Mouse (Mus musculus): ENCODE results near the gene Alad. TPM values are rescaled to one million over a fixed set of nuclear protein-coding genes. Genes with fewer than 3 reads are reported as not detected.
"Not testable (repeated sequence)": the region's sequence is repeated elsewhere in the genome, so short reads cannot be mapped to it uniquely, and the experiment has no call there.

Alad gene
- polyA plus RNA-seq, 1 experiment = not detected

DNA sequence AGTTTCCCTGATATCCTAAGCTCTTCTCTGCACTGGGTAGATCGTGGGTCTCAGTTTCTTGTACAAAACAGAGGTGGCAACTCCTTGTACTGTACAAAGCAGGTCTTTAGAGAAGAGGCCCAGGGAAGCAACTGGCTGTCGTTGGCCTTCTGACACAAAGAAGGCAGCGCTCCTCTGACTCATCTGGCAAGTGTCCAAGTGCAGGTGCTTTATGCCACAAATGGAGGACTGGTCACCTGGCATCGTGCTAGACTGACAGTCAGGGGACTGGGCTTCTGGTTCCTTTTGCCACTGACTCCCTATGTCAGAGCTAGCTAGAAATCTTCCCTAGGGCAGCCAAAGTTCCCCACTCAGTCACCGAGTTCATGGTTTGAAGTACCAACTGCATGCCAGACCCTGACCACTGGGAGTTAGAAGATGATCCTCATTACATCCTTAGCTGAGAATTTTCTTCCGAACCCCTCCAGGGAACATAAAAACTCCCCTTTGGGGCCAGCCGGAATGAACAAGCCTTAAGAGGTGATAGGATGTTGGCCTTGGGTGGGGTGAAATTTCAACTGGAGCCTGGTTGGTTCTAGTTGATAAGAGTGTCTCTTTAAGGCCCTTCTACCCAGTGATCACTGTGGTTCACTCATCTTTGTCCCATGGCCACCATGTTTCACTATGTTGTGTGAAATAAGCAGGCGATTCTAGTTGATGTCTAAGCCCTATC, 34.1 kb downstream of the Alad start:
- WGBS = 83% methylated on average over 8 of the region's 8 CpGs
- Histone ChIP-seq H3K4me1 (ENCODE audit: control insufficient read depth, insufficient read depth, low read length) (no peaks in the 10 kb centered on the region), H3K27ac (ENCODE audit: insufficient read depth, low read depth, low read length) (no peak overlapping the region), H3K4me3 (ENCODE audit: insufficient read depth, low read depth, low read length) (no peak overlapping the region)
- no peak for TF ChIP-seq POLR2A (IDR thresholded peaks at IDR 0.05; ENCODE audit: insufficient read depth, low read depth, low read length)
- TF ChIP-seq CTCF (IDR thresholded peaks at IDR 0.05; ENCODE audit: insufficient read depth, low read depth, low read length) = no peak

DNA sequence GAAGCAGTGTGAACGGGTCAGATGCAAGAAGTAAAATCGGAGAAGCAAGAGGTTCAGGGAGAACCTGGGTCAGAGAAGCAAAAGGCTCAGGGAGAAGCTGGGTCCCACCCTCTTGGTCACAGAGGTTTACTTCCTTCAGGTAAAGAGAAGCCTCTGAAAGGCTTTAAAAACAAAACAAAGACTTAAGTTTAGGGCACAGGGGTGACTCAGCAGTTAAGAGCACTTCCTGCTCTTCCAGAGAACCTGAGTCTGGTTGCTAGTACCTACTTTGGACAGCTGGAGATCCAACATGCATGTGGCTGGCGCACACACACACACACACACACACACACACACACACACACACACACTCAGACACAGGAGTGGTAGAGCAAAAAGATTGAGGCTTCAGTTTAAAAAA, 34.8 kb downstream of the Alad start:
- WGBS = 89% methylated on average over 3 of the region's 3 CpGs
- H3K4me3 ChIP-seq (ENCODE audit: insufficient read depth, low read depth, low read length) = no peak overlapping the region
- TF ChIP-seq POLR2A (IDR thresholded peaks at IDR 0.05; ENCODE audit: insufficient read depth, low read depth, low read length) (no peak), CTCF (IDR thresholded peaks at IDR 0.05; ENCODE audit: insufficient read depth, low read depth, low read length) (no peak)
- peaks cover 4% of the 10 kb centered on the region for H3K4me1 ChIP-seq (ENCODE audit: control insufficient read depth, insufficient read depth, low read length)
- H3K27ac ChIP-seq (ENCODE audit: insufficient read depth, low read depth, low read length) = no peak overlapping the region

DNA sequence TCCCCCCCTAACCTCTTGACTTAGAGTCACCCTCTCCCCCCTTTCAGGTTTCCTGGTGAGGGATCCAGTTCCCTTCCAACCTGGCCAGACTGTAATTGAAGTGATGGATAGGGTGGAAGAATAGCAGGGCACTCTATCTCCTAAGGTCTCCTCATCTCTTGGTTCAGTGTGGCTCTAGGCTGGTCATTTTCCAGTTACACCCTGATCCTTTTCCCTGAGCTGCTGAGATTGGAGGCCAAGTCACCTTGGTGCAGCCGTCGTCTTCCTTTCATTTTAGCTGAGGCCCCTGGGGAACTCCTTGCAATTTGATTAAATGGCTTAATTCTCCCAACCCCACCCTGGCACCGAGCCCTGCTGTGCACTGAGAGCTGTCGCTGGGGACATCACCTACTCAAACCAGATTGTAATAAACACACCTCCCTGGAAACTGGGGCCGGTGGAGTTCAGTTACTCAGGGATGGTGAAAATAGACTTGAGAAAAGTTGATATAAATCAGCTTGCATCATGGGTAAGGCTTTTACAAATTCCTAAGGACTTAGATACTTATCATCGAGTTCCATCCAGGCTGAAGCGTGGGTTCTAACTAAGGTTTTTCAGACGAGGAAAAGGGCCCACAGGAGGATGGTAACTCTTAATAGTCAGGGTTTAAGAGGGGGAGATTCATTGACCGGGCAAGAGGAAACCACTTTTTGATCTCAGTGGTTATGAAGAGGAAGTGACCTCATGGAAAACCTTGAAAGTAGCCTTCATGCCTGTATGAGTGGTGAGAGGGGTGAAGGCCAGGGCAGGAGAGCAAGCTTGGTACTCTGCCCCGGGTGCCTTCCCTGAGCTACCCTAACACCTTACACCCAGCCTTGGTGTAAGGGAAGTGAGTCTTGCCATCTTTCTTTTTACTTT, 38.8 kb downstream of the Alad start:
- no peak for TF ChIP-seq CTCF (IDR thresholded peaks at IDR 0.05; ENCODE audit: insufficient read depth, low read depth, low read length)
- TF ChIP-seq POLR2A (IDR thresholded peaks at IDR 0.05; ENCODE audit: insufficient read depth, low read depth, low read length) = no peak
- WGBS = 51% methylated on average over 10 of the region's 10 CpGs
- Histone ChIP-seq H3K4me1 (ENCODE audit: control insufficient read depth, insufficient read depth, low read length) (peaks cover 6% of the 10 kb centered on the region), H3K4me3 (ENCODE audit: insufficient read depth, low read depth, low read length) (no peak overlapping the region), H3K27ac (ENCODE audit: insufficient read depth, low read depth, low read length) (no peak overlapping the region)

DNA sequence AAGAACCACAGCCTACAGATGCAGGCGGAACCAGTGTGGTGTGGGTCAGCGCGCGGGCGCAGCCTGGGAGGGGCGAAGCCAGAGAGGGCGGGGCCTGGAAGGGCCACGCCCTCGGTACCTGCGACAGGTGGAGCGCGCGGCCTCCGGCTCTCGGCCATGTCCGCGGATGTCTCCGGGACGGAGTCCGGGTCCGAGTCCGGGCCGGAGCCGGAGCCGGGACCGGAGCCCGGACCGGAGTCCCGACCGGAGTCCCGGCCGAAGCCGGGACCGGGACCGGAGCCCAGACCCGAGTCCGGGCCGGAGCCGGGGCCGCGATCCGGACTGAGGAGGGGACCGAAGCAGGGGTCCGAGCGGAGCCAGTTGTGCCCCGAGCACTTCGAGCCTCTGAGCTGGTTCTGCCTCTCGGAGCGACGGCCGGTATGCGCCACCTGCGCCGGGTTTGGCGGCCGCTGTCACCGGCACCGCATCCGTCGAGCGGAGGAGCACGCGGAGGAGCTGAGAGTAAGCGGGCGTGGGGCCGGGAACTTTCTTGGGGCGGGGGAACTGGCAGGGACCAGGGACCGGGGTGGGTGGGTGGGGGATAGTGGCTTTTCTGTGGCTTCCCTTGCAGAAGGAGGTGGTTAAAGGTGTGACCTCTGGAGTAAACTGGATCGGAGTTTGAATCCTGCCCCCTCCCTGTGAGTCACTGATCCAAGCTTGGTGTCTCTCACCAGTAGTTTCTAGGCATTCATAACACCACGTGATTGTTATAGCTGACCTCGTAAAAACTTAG, 39.6 kb downstream of the Alad start, which contains the start of gene Bspry:
TSS of gene Bspry (plus strand) at position 117 of the 772 bp plus-strand sequence.
- Histone ChIP-seq H3K4me3 (ENCODE audit: insufficient read depth, low read depth, low read length) (peak within 1 kb of the TSS; percentile 45), H3K27ac (ENCODE audit: insufficient read depth, low read depth, low read length) (no peak within 1 kb of the TSS), H3K4me1 (ENCODE audit: control insufficient read depth, insufficient read depth, low read length) (peaks cover 6% of the 10 kb centered on the region)
- 4% methylated on average over 71 of the region's 71 CpGs for WGBS
- TF ChIP-seq CTCF (IDR thresholded peaks at IDR 0.05; ENCODE audit: insufficient read depth, low read depth, low read length) (no peak), POLR2A (IDR thresholded peaks at IDR 0.05; ENCODE audit: insufficient read depth, low read depth, low read length) (no peak)

DNA sequence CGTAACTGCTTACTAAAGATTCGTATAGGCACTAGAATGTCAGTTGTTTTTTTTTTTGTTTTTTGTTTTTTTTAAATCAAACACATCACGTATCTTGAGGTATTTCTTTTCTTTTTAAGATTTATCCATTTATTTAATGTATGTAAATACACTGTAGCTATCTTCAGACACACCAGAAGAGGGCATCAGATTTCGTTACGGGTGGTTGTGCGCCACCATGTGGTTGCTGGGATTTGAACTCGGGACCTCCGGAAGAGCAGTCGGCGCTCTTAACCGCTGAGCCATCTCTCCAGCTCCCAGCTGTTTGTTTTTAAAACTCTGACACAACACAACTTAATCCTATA, 40.2 kb downstream of the Alad start:
- H3K4me1 ChIP-seq (ENCODE audit: control insufficient read depth, insufficient read depth, low read length); H3K27ac ChIP-seq (ENCODE audit: insufficient read depth, low read depth, low read length): not testable (repeated sequence)
- H3K4me3 ChIP-seq (ENCODE audit: insufficient read depth, low read depth, low read length) = peak overlapping the region; percentile 45; the same call in 1 of the 2 replicates
- 12% methylated on average over 11 of the region's 11 CpGs for WGBS

DNA sequence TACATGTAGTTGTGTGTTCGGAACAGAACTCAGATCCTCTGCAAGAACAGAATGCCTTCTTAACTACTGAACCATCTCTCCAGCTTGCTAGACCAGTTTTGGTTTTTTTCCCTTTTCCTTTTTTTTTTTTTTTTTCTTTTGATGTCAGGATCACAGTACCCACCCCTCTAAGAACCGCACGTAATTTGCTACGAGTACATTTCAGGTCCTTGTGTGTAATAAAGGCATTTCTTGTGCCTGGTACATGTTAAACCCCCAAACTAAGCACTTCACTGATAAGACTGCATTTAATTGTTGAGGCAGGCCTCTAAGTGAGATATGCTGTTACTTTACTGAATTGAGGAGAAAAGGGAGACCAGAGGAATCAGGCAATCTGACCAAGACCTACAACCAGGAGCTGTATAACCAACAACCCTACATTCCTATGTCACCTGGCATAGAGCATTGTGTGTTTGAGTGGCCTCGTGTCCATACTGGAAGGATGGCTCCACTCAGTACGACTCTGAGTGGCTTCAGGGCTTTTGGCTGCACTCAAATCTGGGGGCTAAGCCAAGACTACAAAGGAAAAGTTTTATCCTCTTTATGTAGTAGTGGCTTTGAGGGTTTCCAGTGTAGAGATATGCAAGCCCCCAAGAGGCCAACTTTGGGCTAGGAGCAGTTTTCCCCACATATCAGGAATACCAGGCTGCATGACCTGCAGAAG, 42.0 kb downstream of the Alad start:
- 85% methylated on average over 6 of the region's 6 CpGs for WGBS
- H3K27ac ChIP-seq (ENCODE audit: insufficient read depth, low read depth, low read length) = no peak overlapping the region
- TF ChIP-seq CTCF (IDR thresholded peaks at IDR 0.05; ENCODE audit: insufficient read depth, low read depth, low read length) (no peak), POLR2A (IDR thresholded peaks at IDR 0.05; ENCODE audit: insufficient read depth, low read depth, low read length) (no peak)
- peaks cover 6% of the 10 kb centered on the region for H3K4me1 ChIP-seq (ENCODE audit: control insufficient read depth, insufficient read depth, low read length)
- H3K4me3 ChIP-seq (ENCODE audit: insufficient read depth, low read depth, low read length) = no peak overlapping the region

DNA sequence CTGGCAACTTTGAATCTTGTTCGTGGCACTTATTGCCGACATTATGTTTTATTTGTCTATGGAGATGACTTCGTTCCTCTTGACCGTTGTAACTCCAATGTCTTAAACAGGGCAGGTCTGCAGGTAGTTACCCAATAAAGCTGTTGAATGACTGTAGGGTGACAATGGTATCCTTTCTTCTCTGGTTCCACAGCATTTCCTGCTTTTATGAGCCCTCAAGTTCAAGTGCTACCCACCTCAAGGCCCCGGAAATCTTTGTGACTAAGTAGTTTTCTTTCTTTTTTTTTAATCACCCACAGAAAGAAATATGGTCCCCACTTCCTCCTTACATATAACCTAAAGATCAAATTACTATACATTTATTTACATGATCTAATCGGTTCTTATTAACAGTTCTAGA, 43.9 kb downstream of the Alad start:
- TF ChIP-seq POLR2A (IDR thresholded peaks at IDR 0.05; ENCODE audit: insufficient read depth, low read depth, low read length) = no peak
- TF ChIP-seq CTCF (IDR thresholded peaks at IDR 0.05; ENCODE audit: insufficient read depth, low read depth, low read length) = no peak
- Histone ChIP-seq H3K4me3 (ENCODE audit: insufficient read depth, low read depth, low read length) (no peak overlapping the region), H3K27ac (ENCODE audit: insufficient read depth, low read depth, low read length) (no peak overlapping the region), H3K4me1 (ENCODE audit: control insufficient read depth, insufficient read depth, low read length) (peaks cover 6% of the 10 kb centered on the region)
- WGBS = 92% methylated on average over 6 of the region's 6 CpGs

GRCm38 (mm10) chr4:62475131-62475530, 44.6 kb downstream of the Alad start:
- TF ChIP-seq CTCF (IDR thresholded peaks at IDR 0.05; ENCODE audit: insufficient read depth, low read depth, low read length) (no peak), POLR2A (IDR thresholded peaks at IDR 0.05; ENCODE audit: insufficient read depth, low read depth, low read length) (no peak)
- 73% methylated on average over 2 of the region's 2 CpGs for WGBS
- Histone ChIP-seq H3K4me3 (ENCODE audit: insufficient read depth, low read depth, low read length) (no peak overlapping the region), H3K4me1 (ENCODE audit: control insufficient read depth, insufficient read depth, low read length) (peaks cover 5% of the 10 kb centered on the region), H3K27ac (ENCODE audit: insufficient read depth, low read depth, low read length) (no peak overlapping the region)

Measured in olfactory bulb, adult 2 months (tissue).